Mouse (Mus musculus): Measurements from ENCODE around the gene Retreg3. TPM values are rescaled to one million over a fixed set of nuclear protein-coding genes. Genes with fewer than 3 reads are reported as not detected.

Gene Retreg3
- polyA plus RNA-seq, 1 experiment from 2014 or later = 26.7 TPM

- peak overlapping the region; percentile 74 for H3K4me3 ChIP-seq (replicated peaks)
- no peak for ATAC-seq (ENCODE audit: insufficient number of reproducible peaks, low FRiP score, low TSS enrichment, low read depth)
- 71% methylated on average over 6 of the region's 6 CpGs for WGBS
- H3K27ac ChIP-seq (replicated peaks) = no peak overlapping the region
- peaks cover 6% of the 10 kb centered on the region; the same call in 1 of the 2 replicates for H3K27me3 ChIP-seq
- H3K36me3 ChIP-seq = no peaks in the 10 kb centered on the region
- no peak overlapping the region for H3K9ac ChIP-seq
- no peaks in the 10 kb centered on the region for H3K9me3 ChIP-seq (replicated peaks)
- H3K4me2 ChIP-seq (replicated peaks) = peak overlapping the region; percentile 96; the same call in 1 of the 2 replicates
- H3K4me1 ChIP-seq = peaks cover 25% of the 10 kb centered on the region
These were observed 48.7 kb downstream of the Retreg3 start for GRCm38 (mm10) chr11:101070987-101071386.

GRCm38 (mm10) chr11:101070189-101070527 lies 49.5 kb downstream of the Retreg3 start:
- no peaks in the 10 kb centered on the region for H3K9me3 ChIP-seq (replicated peaks)
- peak; percentile 55; the same call in 1 of the 2 replicates for ATAC-seq (ENCODE audit: insufficient number of reproducible peaks, low FRiP score, low TSS enrichment, low read depth)
- H3K4me2 ChIP-seq (replicated peaks) = peak overlapping the region; percentile 96
- H3K4me1 ChIP-seq = peaks cover 25% of the 10 kb centered on the region
- no peaks in the 10 kb centered on the region for H3K36me3 ChIP-seq
- H3K9ac ChIP-seq = peak overlapping the region; percentile 55
- H3K4me3 ChIP-seq (replicated peaks) = peak overlapping the region; percentile 74
- H3K27ac ChIP-seq (replicated peaks) = no peak overlapping the region
- H3K27me3 ChIP-seq = peaks cover 6% of the 10 kb centered on the region; the same call in 1 of the 2 replicates
- under 1% methylated on average over 36 of the region's 36 CpGs for WGBS

- peak within 1 kb of the TSS; percentile 74 for H3K4me3 ChIP-seq (replicated peaks)
- WGBS = 4% methylated on average over 35 of the region's 35 CpGs
These were observed 50.1 kb downstream of the Retreg3 start, which contains the start of gene Naglu for GRCm38 (mm10) chr11:101069391-101070188. Naglu (plus strand) TSS chr11:101070012.

GRCm38 (mm10) chr11:101066549-101067412 lies 52.9 kb downstream of the Retreg3 start:
- ATAC-seq (ENCODE audit: insufficient number of reproducible peaks, low FRiP score, low TSS enrichment, low read depth) = no peak
- Histone ChIP-seq H3K27me3 (peaks cover 6% of the 10 kb centered on the region; the same call in 1 of the 2 replicates), H3K4me2 (replicated peaks) (peak overlapping the region; percentile 50), H3K9me3 (replicated peaks) (no peaks in the 10 kb centered on the region), H3K4me1 (peaks cover 53% of the 10 kb centered on the region), H3K4me3 (replicated peaks) (peak overlapping the region; percentile 25), H3K27ac (replicated peaks) (peak overlapping the region; percentile 44; the same call in 1 of the 2 replicates), H3K9ac (no peak overlapping the region), H3K36me3 (peaks cover 6% of the 10 kb centered on the region; the same call in 1 of the 2 replicates)
- WGBS = 21% methylated on average over 18 of the region's 18 CpGs

More at GRCm38 (mm10) chr11:101069391-101070188, 50.1 kb downstream of the Retreg3 start, which contains the start of gene Naglu:
- H3K9me3 ChIP-seq (replicated peaks) = no peaks in the 10 kb centered on the region
- H3K9ac ChIP-seq = peak within 1 kb of the TSS; percentile 55
- peak within 1 kb of the TSS; percentile 96 for H3K4me2 ChIP-seq (replicated peaks)
- H3K4me1 ChIP-seq = peaks cover 25% of the 10 kb centered on the region
- peaks cover 6% of the 10 kb centered on the region; the same call in 1 of the 2 replicates for H3K27me3 ChIP-seq
- H3K36me3 ChIP-seq = no peaks in the 10 kb centered on the region
- peak; percentile 82 for ATAC-seq (ENCODE audit: insufficient number of reproducible peaks, low FRiP score, low TSS enrichment, low read depth)
- H3K27ac ChIP-seq (replicated peaks) = no peak within 1 kb of the TSS

- peaks cover 62% of the 10 kb centered on the region for H3K4me1 ChIP-seq
These were observed 54.7 kb downstream of the Retreg3 start for GRCm38 (mm10) chr11:101065002-101065401.

GRCm38 (mm10) chr11:101064462-101064861 lies 55.2 kb downstream of the Retreg3 start:
- ATAC-seq (ENCODE audit: insufficient number of reproducible peaks, low FRiP score, low TSS enrichment, low read depth) = no peak
- H3K9me3 ChIP-seq (replicated peaks) = no peaks in the 10 kb centered on the region
- peak overlapping the region; percentile 93 for H3K27ac ChIP-seq (replicated peaks)
- H3K4me3 ChIP-seq (replicated peaks) = no peak overlapping the region
- H3K36me3 ChIP-seq = peaks cover 6% of the 10 kb centered on the region; the same call in 1 of the 2 replicates
- H3K9ac ChIP-seq = no peak overlapping the region
- peaks cover 67% of the 10 kb centered on the region for H3K4me1 ChIP-seq
- 67% methylated on average over 4 of the region's 4 CpGs for WGBS
- H3K4me2 ChIP-seq (replicated peaks) = no peak overlapping the region
- peaks cover 6% of the 10 kb centered on the region; the same call in 1 of the 2 replicates for H3K27me3 ChIP-seq

More at GRCm38 (mm10) chr11:101065002-101065401, 54.7 kb downstream of the Retreg3 start:
- Histone ChIP-seq H3K4me3 (replicated peaks) (no peak overlapping the region), H3K27me3 (peaks cover 6% of the 10 kb centered on the region; the same call in 1 of the 2 replicates), H3K4me2 (replicated peaks) (no peak overlapping the region), H3K9me3 (replicated peaks) (no peaks in the 10 kb centered on the region), H3K27ac (replicated peaks) (no peak overlapping the region), H3K9ac (no peak overlapping the region), H3K36me3 (peaks cover 6% of the 10 kb centered on the region; the same call in 1 of the 2 replicates)
- ATAC-seq (ENCODE audit: insufficient number of reproducible peaks, low FRiP score, low TSS enrichment, low read depth) = no peak
- 93% methylated on average over 9 of the region's 9 CpGs for WGBS

- H3K9ac ChIP-seq = no peak overlapping the region
- H3K4me3 ChIP-seq (replicated peaks) = no peak overlapping the region
- peak overlapping the region; percentile 93 for H3K27ac ChIP-seq (replicated peaks)
- H3K4me1 ChIP-seq = peaks cover 69% of the 10 kb centered on the region
- 27% methylated on average over 12 of the region's 12 CpGs for WGBS
- H3K4me2 ChIP-seq (replicated peaks) = 0 out of 2 replicates have a peak overlapping the region, but pooled peaks have one; percentile 10
- no peaks in the 10 kb centered on the region; the same call in 1 of the 2 replicates for H3K27me3 ChIP-seq
- ATAC-seq (ENCODE audit: insufficient number of reproducible peaks, low FRiP score, low TSS enrichment, low read depth) = peak; percentile 45
- H3K36me3 ChIP-seq = peaks cover 6% of the 10 kb centered on the region; the same call in 1 of the 2 replicates
- no peaks in the 10 kb centered on the region for H3K9me3 ChIP-seq (replicated peaks)
These were observed 55.9 kb downstream of the Retreg3 start for GRCm38 (mm10) chr11:101063676-101064327.

- Histone ChIP-seq H3K4me2 (replicated peaks) (no peak overlapping the region), H3K4me3 (replicated peaks) (no peak overlapping the region), H3K9ac (no peak overlapping the region), H3K27me3 (no peaks in the 10 kb centered on the region), H3K36me3 (peaks cover 6% of the 10 kb centered on the region; the same call in 1 of the 2 replicates), H3K27ac (replicated peaks) (peak overlapping the region; percentile 93), H3K9me3 (replicated peaks) (no peaks in the 10 kb centered on the region), H3K4me1 (peaks cover 76% of the 10 kb centered on the region)
- 69% methylated on average over 14 of the region's 14 CpGs for WGBS
- no peak for ATAC-seq (ENCODE audit: insufficient number of reproducible peaks, low FRiP score, low TSS enrichment, low read depth)
These were observed 56.6 kb downstream of the Retreg3 start for GRCm38 (mm10) chr11:101062971-101063675.

GRCm38 (mm10) chr11:101062165-101062884 lies 57.4 kb downstream of the Retreg3 start:
- whole genome bisulfite sequencing = 67% methylated on average over 12 of the region's 12 CpGs
- no peak for ATAC-seq (ENCODE audit: insufficient number of reproducible peaks, low FRiP score, low TSS enrichment, low read depth)
- Histone ChIP-seq H3K9ac (no peak overlapping the region), H3K4me2 (replicated peaks) (no peak overlapping the region), H3K4me3 (replicated peaks) (no peak overlapping the region), H3K27me3 (no peaks in the 10 kb centered on the region), H3K9me3 (replicated peaks) (no peaks in the 10 kb centered on the region), H3K27ac (replicated peaks) (peak overlapping the region; percentile 93), H3K36me3 (peaks cover 9% of the 10 kb centered on the region; the same call in 1 of the 2 replicates), H3K4me1 (peaks cover 80% of the 10 kb centered on the region)

Measured in embryonic facial prominence, embryonic 15.5 days (tissue).